Mouse (Mus musculus) stomach, postnatal 0 days (tissue): ENCODE measurements at regions not wholly inside any gene's neighbourhood (a gene's known extent, or its start where the extent isn't known, plus 50 kb on each side); places are given as distances from the start of the nearest gene placed in this dataset.

Experiments
- ATAC-seq: fragments of 200-750 bp; cut with Nextera tagmentation; 2 replicates; pipeline ENCODE4 v1.8.0; 2017; ENCODE audit not compliant: low FRiP score, low TSS enrichment
- DNase-seq: peaks from one replicate; pipeline ENCODE4 v3.0.0-alpha.2; 2016; ENCODE audit warnings: low spot score
- H3K27ac ChIP-seq: fragments of 300-500 bp; sonication (generic); replicated peaks from 2 replicates; pipeline ENCODE4 v1.5.1; 2014; ENCODE audit warnings: mild to moderate bottlenecking, control low read depth
- H3K27me3 ChIP-seq: fragments of 300-500 bp; sonication (generic); 2 replicates; pipeline ENCODE4 v1.6.1; 2014; ENCODE audit warnings: low read length; ENCODE audit not compliant: control insufficient read depth, insufficient read depth
- H3K36me3 ChIP-seq: fragments of 300-500 bp; sonication (generic); 2 replicates; pipeline ENCODE4 v1.6.1; 2014; ENCODE audit warnings: low read length, mixed read lengths; ENCODE audit not compliant: control insufficient read depth, insufficient read depth
- H3K4me1 ChIP-seq: fragments of 300-500 bp; sonication (generic); replicated peaks from 2 replicates; pipeline ENCODE4 v1.6.1; 2014; ENCODE audit warnings: antibody characterized with exemption; ENCODE audit not compliant: control insufficient read depth, insufficient read depth
- H3K4me2 ChIP-seq: fragments of 300-500 bp; sonication (generic); replicated peaks from 2 replicates; pipeline ENCODE4 v1.6.1; 2014; ENCODE audit warnings: low read depth, mild to moderate bottlenecking, control low read depth, moderate library complexity
- H3K4me3 ChIP-seq: fragments of 300-500 bp; sonication (generic); 2 replicates; pipeline ENCODE4 v1.5.1; 2014; ENCODE audit warnings: low read depth, low read length, control low read depth
- H3K9ac ChIP-seq: fragments of 300-500 bp; sonication (generic); 2 replicates; pipeline ENCODE4 v1.6.1; 2014; ENCODE audit warnings: mild to moderate bottlenecking, low read length, control low read depth, mixed read lengths
- H3K9me3 ChIP-seq: fragments of 300-500 bp; sonication (generic); 2 replicates; pipeline ENCODE4 v1.6.1; 2016; ENCODE audit warnings: low read length; ENCODE audit not compliant: control insufficient read depth
- CTCF ChIP-seq: IDR thresholded peaks from 2 replicates; pipeline ENCODE4 v1.5.1; 2016; ENCODE audit warnings: antibody characterized with exemption, low read depth, mild to moderate bottlenecking, moderate library complexity
- EP300 ChIP-seq: optimal IDR thresholded peaks from 2 replicates; pipeline ENCODE3; 2016; ENCODE audit warnings: antibody characterized with exemption
- WGBS: fragments of 180-500 bp; shearing (Covaris S2); extraction: QIAGEN DNeasy Blood & Tissue Kit; methylation state at CpG from one replicate; pipeline ENCODE4 v1.1.7; 2014; 5-methylcytosine and 5-hydroxymethylcytosine counted together

DNA sequence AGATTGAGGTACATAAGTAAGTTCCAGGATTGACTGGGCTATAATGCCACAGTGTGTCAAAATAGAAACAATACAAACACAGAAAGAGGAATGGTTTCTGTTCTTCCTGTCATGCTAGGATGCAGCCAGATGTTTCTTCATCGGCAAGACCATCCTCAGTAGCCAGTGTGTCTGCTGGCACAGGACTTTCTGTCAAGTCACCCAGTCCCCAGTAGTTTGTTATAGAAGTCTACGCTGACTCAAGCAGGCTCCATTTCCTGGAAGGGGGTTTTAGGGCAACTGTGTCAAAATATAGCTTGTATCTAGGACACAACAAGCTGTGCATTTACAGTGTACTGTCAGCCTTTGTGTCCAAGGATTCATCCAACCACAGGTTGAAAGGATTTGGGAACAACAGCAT, 86.7 kb upstream of the Egln3 start:
- 83% methylated on average over 2 of the region's 2 CpGs for WGBS
- Histone ChIP-seq H3K9me3 (no peaks in the 10 kb centered on the region), H3K4me3 (no peak overlapping the region), H3K27ac (no peak overlapping the region), H3K4me1 (no peaks in the 10 kb centered on the region; the same call in 1 of the 2 replicates), H3K4me2 (no peak overlapping the region), H3K36me3 (no peaks in the 10 kb centered on the region), H3K27me3 (no peaks in the 10 kb centered on the region), H3K9ac (no peak overlapping the region)
- ATAC-seq: no peak
- peak; percentile 4 for DNase-seq
- no peak for TF ChIP-seq CTCF
- TF ChIP-seq EP300: no peak

DNA sequence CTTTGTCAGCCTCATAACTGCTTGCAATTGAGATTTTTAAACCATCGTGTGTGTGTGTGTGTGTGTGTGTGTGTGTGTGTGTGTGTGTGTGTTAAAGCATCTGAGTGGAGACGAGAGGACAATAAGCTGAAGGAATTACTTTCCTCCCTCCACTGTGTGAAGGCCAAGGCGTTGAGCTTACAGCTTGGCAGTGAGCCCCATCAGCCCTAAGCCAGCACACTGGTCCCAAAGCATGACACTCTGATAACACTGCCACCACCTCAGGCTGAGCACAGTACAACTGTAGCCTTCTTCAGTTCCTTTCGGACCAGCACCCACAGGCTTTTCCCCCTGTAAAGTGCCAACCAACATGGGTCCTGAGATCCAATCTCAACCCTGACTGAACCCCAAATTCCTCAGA, 85.1 kb upstream of the Egln3 start:
- WGBS: 54% methylated on average over 4 of the region's 4 CpGs
- DNase-seq (peak; percentile 6), ATAC-seq (no peak)
- H3K36me3 ChIP-seq: no peaks in the 10 kb centered on the region
- no peak overlapping the region for H3K4me2 ChIP-seq
- TF ChIP-seq EP300: no peak
- TF ChIP-seq CTCF: no peak
- no peak overlapping the region for H3K27ac ChIP-seq
- H3K27me3 ChIP-seq: no peaks in the 10 kb centered on the region
- no peaks in the 10 kb centered on the region for H3K9me3 ChIP-seq
- H3K4me1 ChIP-seq: no peaks in the 10 kb centered on the region; the same call in 1 of the 2 replicates
- H3K4me3 ChIP-seq: no peak overlapping the region
- H3K9ac ChIP-seq: no peak overlapping the region

DNA sequence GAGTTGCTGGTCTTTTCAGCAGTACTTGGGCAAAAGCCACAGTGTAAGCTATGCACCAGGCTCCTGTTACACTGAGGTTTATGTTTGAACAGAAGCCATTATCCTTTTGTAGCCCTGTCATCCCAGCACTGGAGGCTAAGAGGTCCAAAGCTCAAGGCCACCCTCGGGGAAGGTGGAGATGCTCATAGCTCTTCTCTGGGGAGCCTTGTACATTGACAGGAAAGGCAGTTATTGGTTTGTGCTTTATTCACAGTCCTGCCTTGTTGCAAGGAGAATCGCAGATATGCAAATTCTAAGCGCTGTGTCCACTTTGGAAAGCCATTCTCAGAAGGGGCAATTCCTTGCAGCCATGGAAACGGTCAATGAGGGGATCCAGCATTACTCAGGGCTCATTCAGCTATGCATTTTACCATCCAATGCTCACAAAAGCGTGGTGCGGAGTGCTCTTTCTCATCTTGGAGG, 84.4 kb upstream of the Egln3 start:
- WGBS: 77% methylated on average over 6 of the region's 6 CpGs

DNA sequence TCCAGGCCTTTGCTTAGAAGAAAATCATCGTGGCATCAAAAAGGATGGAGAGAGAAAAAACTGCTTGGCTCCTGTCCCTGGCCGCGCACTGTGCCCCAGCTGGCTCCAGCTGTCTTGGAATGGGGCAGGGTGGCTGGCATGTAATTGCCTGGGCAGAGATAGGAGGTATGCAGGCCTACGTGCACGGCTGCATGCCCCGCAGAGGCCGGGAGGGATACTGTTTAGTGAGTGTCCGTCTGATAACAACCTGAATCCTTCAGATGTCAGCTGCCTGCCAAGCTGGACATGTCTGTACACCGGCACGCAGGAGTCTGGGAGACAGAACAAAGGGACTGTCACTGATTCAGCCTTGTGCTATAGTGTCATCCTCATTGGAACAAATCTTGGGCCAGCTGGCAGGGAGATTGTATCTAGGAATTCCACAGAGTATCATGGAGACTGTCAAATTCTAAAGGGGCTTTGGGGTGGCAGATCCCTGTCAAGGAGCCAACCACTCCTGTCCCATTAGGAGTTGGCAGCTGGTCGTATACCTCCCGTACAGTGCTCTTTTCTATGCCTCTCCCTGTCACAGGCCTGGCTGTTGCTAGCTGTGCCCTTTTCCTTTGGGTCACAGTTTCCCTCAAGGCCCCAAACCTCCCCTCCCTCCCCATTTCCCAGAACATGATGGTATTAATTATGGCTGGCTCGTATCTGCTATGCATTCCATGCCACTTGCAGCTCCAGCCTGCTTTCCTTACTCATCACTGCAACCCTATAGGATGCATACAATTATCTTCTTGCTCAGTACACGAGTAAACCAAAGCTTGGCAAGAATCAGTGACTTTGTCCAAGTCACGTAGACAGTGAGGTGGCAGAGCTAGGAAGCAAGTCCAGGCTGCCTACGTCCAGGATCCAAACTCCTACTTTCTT, 83.5 kb upstream of the Egln3 start:
- no peak for TF ChIP-seq EP300
- no peak for TF ChIP-seq CTCF
- DNase-seq (peak; percentile 15), ATAC-seq (no peak; the same call in 1 of the 2 replicates)

More for the DNA sequence above, 84.4 kb upstream of the Egln3 start:
- no peak overlapping the region for H3K27ac ChIP-seq
- H3K4me3 ChIP-seq: no peak overlapping the region
- H3K27me3 ChIP-seq: no peaks in the 10 kb centered on the region
- TF ChIP-seq EP300 (no peak), CTCF (no peak)
- ATAC-seq: no peak
- H3K36me3 ChIP-seq: no peaks in the 10 kb centered on the region
- no peak overlapping the region for H3K4me2 ChIP-seq
- no peaks in the 10 kb centered on the region for H3K9me3 ChIP-seq
- H3K4me1 ChIP-seq: no peaks in the 10 kb centered on the region; the same call in 1 of the 2 replicates
- DNase-seq: peak; percentile 7
- no peak overlapping the region for H3K9ac ChIP-seq

DNA sequence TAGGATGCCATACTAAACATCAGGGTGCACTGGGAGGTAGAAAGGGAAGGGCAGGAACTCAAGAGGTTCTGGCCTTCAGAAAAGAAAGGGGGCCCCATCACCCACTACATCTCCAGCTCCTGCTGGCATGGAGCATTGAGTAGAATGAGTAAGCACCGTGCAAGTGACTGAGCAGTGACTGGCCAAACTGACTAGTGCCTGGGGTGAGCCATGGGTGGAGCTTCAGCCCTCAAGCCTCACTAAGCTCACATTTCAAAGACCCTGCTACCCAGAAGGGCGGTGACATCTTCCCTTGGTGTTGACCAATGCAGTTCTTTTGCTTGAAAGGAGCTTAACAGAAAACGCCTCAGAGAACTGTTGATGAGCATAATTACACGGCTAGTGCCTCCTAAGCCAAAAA, 80.0 kb upstream of the Egln3 start:
- DNase-seq (peak; percentile 9), ATAC-seq (no peak)
- no peak overlapping the region for H3K4me3 ChIP-seq
- no peaks in the 10 kb centered on the region; the same call in 1 of the 2 replicates for H3K4me1 ChIP-seq
- no peaks in the 10 kb centered on the region for H3K36me3 ChIP-seq
- H3K27me3 ChIP-seq: no peaks in the 10 kb centered on the region
- H3K4me2 ChIP-seq: no peak overlapping the region
- H3K27ac ChIP-seq: no peak overlapping the region
- H3K9ac ChIP-seq: no peak overlapping the region
- H3K9me3 ChIP-seq: no peaks in the 10 kb centered on the region
- TF ChIP-seq EP300 (no peak), CTCF (no peak)
- 52% methylated on average over 4 of the region's 4 CpGs for WGBS

More for the DNA sequence above, 83.5 kb upstream of the Egln3 start:
- H3K27me3 ChIP-seq: no peaks in the 10 kb centered on the region
- no peak overlapping the region for H3K9ac ChIP-seq
- H3K27ac ChIP-seq: no peak overlapping the region
- H3K4me1 ChIP-seq: no peaks in the 10 kb centered on the region; the same call in 1 of the 2 replicates
- H3K9me3 ChIP-seq: no peaks in the 10 kb centered on the region
- WGBS: 46% methylated on average over 16 of the region's 16 CpGs
- no peaks in the 10 kb centered on the region for H3K36me3 ChIP-seq
- no peak overlapping the region for H3K4me3 ChIP-seq
- no peak overlapping the region for H3K4me2 ChIP-seq

DNA sequence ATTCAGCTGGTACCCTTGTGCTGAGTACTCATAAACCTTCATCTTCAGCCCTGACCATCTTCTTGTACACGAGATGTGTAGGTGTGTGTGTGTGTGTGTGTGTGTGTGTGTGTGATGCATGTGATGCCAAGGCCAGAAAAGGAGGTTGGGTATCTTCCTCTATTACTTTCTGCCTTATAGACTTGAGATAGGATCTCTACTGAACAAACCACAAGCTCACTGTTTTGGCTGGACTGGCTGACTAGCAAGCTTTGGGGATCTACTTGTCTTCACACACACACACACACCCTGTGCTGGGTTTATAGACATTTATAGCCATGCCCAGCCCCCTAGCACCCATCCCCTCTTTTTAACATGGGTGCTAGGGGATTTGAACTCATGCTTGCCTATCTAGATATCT, 79.4 kb upstream of the Egln3 start:
- ATAC-seq: no peak

More for the DNA sequence above, 79.4 kb upstream of the Egln3 start:
- no peaks in the 10 kb centered on the region for H3K27me3 ChIP-seq
- peak; percentile 8 for DNase-seq
- no peaks in the 10 kb centered on the region for H3K9me3 ChIP-seq
- no peaks in the 10 kb centered on the region for H3K36me3 ChIP-seq
- 93% methylated on average over 1 of the region's 1 CpGs for WGBS
- H3K27ac ChIP-seq: no peak overlapping the region
- no peaks in the 10 kb centered on the region; the same call in 1 of the 2 replicates for H3K4me1 ChIP-seq
- no peak overlapping the region for H3K4me3 ChIP-seq
- no peak for TF ChIP-seq CTCF
- no peak for TF ChIP-seq EP300
- H3K9ac ChIP-seq: no peak overlapping the region
- H3K4me2 ChIP-seq: no peak overlapping the region
